Mouse (Mus musculus) ES-Bruce4 (cell line): Measurements from ENCODE around the gene Ptpn11. TPM values are rescaled to one million over a fixed set of nuclear protein-coding genes. Genes with fewer than 3 reads are reported as not detected.
"Not testable (repeated sequence)": the region's sequence is repeated elsewhere in the genome, so short reads cannot be mapped to it uniquely, and the experiment has no call there.

ENCODE experiments used
- H3K27ac ChIP-seq: 2 replicates; pipeline ENCODE4 v1.5.1; 2012; ENCODE audit warnings: low read length, inconsistent platforms; ENCODE audit not compliant: insufficient read depth
- H3K27me3 ChIP-seq: 2 replicates; pipeline ENCODE4 v1.6.1; 2012; ENCODE audit warnings: mild to moderate bottlenecking, low read length, inconsistent platforms; ENCODE audit not compliant: control insufficient read depth, poor library complexity, insufficient read depth, severe bottlenecking
- H3K36me3 ChIP-seq: 2 replicates; pipeline ENCODE4 v1.6.1; 2012; ENCODE audit warnings: inconsistent platforms, mild to moderate bottlenecking, low read length, moderate library complexity; ENCODE audit not compliant: control insufficient read depth, poor library complexity, insufficient read depth, severe bottlenecking
- H3K4me1 ChIP-seq: one replicate; pipeline ENCODE4 v1.8.1; 2011; ENCODE audit warnings: low read length; ENCODE audit not compliant: control insufficient read depth, insufficient read depth
- H3K4me3 ChIP-seq: 2 replicates; pipeline ENCODE4 v1.5.1; 2011; ENCODE audit warnings: low read depth, mild to moderate bottlenecking, low read length
- H3K9ac ChIP-seq: 2 replicates; pipeline ENCODE4 v1.6.1; 2012; ENCODE audit warnings: low read depth, mild to moderate bottlenecking, inconsistent platforms; ENCODE audit not compliant: poor library complexity, severe bottlenecking
- H3K9me3 ChIP-seq: replicated peaks from 2 replicates; pipeline ENCODE4 v1.6.1; 2012; ENCODE audit warnings: mild to moderate bottlenecking, low read length, inconsistent platforms; ENCODE audit not compliant: control insufficient read depth, poor library complexity, insufficient read depth, severe bottlenecking
- CTCF ChIP-seq: IDR thresholded peaks from one replicate; pipeline ENCODE4 v1.8.1; 2011; ENCODE audit warnings: low read depth, low read length
- EP300 ChIP-seq: IDR thresholded peaks from 2 replicates; pipeline ENCODE4 v1.6.1; 2011; ENCODE audit warnings: low read depth, low read length; ENCODE audit not compliant: insufficient read depth
- POLR2A ChIP-seq: IDR thresholded peaks from one replicate; pipeline ENCODE4 v1.8.1; 2011; ENCODE audit warnings: low read length; ENCODE audit not compliant: insufficient read depth
- polyA plus RNA-seq: library from polyadenylated mRNA; stranded (reverse); fragments of >200 nt; gene quantifications from 2 replicates; pipeline ENCODE4 v1.2.4, GENCODE M21; 2011; ENCODE audit warnings: low read depth; ENCODE audit not compliant: missing spikeins, insufficient read depth, insufficient read length

Ptpn11 gene
- polyA plus RNA-seq, 1 experiment, result 66.8 TPM

GRCm38 (mm10) chr5:121230811-121231210 is 39.6 kb upstream of the Ptpn11 start:
- no peaks in the 10 kb centered on the region for H3K4me1 ChIP-seq
- H3K9me3 ChIP-seq, result no peaks in the 10 kb centered on the region; the same call in 1 of the 2 replicates
- H3K9ac ChIP-seq, result no peak overlapping the region
- no peaks in the 10 kb centered on the region for H3K36me3 ChIP-seq
- no peak overlapping the region for H3K4me3 ChIP-seq
- no peak for TF ChIP-seq POLR2A
- TF ChIP-seq EP300, result no peak
- TF ChIP-seq CTCF, result no peak
- H3K27ac ChIP-seq, result no peak overlapping the region
- no peaks in the 10 kb centered on the region for H3K27me3 ChIP-seq

GRCm38 (mm10) chr5:121229182-121229581 is 38.0 kb upstream of the Ptpn11 start:
- Histone ChIP-seq H3K9ac (no peak overlapping the region), H3K27ac (no peak overlapping the region), H3K27me3 (no peaks in the 10 kb centered on the region), H3K4me1 (no peaks in the 10 kb centered on the region), H3K4me3 (no peak overlapping the region), H3K36me3 (no peaks in the 10 kb centered on the region), H3K9me3 (no peaks in the 10 kb centered on the region; the same call in 1 of the 2 replicates)
- TF ChIP-seq EP300 (no peak), CTCF (no peak), POLR2A (no peak)

- not testable (repeated sequence) for H3K27me3 ChIP-seq, H3K9ac ChIP-seq, H3K27ac ChIP-seq, H3K36me3 ChIP-seq, H3K9me3 ChIP-seq, H3K4me1 ChIP-seq, H3K4me3 ChIP-seq
Observed at GRCm38 (mm10) chr5:121227330-121227729, 36.1 kb upstream of the Ptpn11 start.

GRCm38 (mm10) chr5:121226845-121227244 is 35.6 kb upstream of the Ptpn11 start:
- no peak overlapping the region for H3K9ac ChIP-seq
- no peaks in the 10 kb centered on the region for H3K27me3 ChIP-seq
- H3K36me3 ChIP-seq, result no peaks in the 10 kb centered on the region
- H3K9me3 ChIP-seq, result no peaks in the 10 kb centered on the region; the same call in 1 of the 2 replicates
- no peak overlapping the region for H3K27ac ChIP-seq
- TF ChIP-seq POLR2A (no peak), CTCF (no peak), EP300 (no peak)
- no peak overlapping the region for H3K4me3 ChIP-seq
- H3K4me1 ChIP-seq, result no peaks in the 10 kb centered on the region

- no peaks in the 10 kb centered on the region for H3K36me3 ChIP-seq
- no peak for TF ChIP-seq CTCF
- no peak for TF ChIP-seq EP300
- TF ChIP-seq POLR2A, result no peak
- no peak overlapping the region for H3K4me3 ChIP-seq
- no peak overlapping the region for H3K27ac ChIP-seq
- no peaks in the 10 kb centered on the region for H3K4me1 ChIP-seq
- H3K9me3 ChIP-seq, result no peaks in the 10 kb centered on the region
- H3K9ac ChIP-seq, result no peak overlapping the region
- H3K27me3 ChIP-seq, result no peaks in the 10 kb centered on the region
Observed at GRCm38 (mm10) chr5:121226406-121226805, 35.2 kb upstream of the Ptpn11 start.

GRCm38 (mm10) chr5:121225854-121226253 is 34.7 kb upstream of the Ptpn11 start:
- no peak for TF ChIP-seq CTCF
- no peak for TF ChIP-seq POLR2A
- TF ChIP-seq EP300, result no peak
- H3K4me3 ChIP-seq, result no peak overlapping the region
- H3K27ac ChIP-seq, result no peak overlapping the region
- no peaks in the 10 kb centered on the region for H3K9me3 ChIP-seq
- no peak overlapping the region for H3K9ac ChIP-seq
- no peaks in the 10 kb centered on the region for H3K36me3 ChIP-seq
- H3K4me1 ChIP-seq, result no peaks in the 10 kb centered on the region
- no peaks in the 10 kb centered on the region for H3K27me3 ChIP-seq

GRCm38 (mm10) chr5:121224856-121225255 is 33.7 kb upstream of the Ptpn11 start:
- no peak for TF ChIP-seq EP300
- no peak for TF ChIP-seq CTCF
- TF ChIP-seq POLR2A, result no peak

GRCm38 (mm10) chr5:121224020-121224419 is 32.8 kb upstream of the Ptpn11 start:
- H3K4me1 ChIP-seq, H3K27ac ChIP-seq, H3K27me3 ChIP-seq, H3K9me3 ChIP-seq, H3K9ac ChIP-seq, H3K4me3 ChIP-seq, H3K36me3 ChIP-seq: not testable (repeated sequence)

More at GRCm38 (mm10) chr5:121224856-121225255, 33.7 kb upstream of the Ptpn11 start:
- no peaks in the 10 kb centered on the region for H3K4me1 ChIP-seq
- no peak overlapping the region for H3K4me3 ChIP-seq
- no peak overlapping the region for H3K9ac ChIP-seq
- no peaks in the 10 kb centered on the region for H3K36me3 ChIP-seq
- no peaks in the 10 kb centered on the region for H3K9me3 ChIP-seq
- H3K27me3 ChIP-seq, result no peaks in the 10 kb centered on the region
- no peak overlapping the region for H3K27ac ChIP-seq
